Mouse (Mus musculus) embryo, embryonic 11 days (tissue): ENCODE measurements at regions not wholly inside any gene's neighbourhood (a gene's known extent, or its start where the extent isn't known, plus 50 kb on each side); places are given as distances from the start of the nearest gene placed in this dataset.

Experiments
- DNase-seq: peaks from one replicate; pipeline ENCODE4 v3.0.0-alpha.2; 2015

GRCm38 (mm10) chr10:72762964-72763363 is 108.3 kb downstream of the Zwint start:
- DNase-seq: peak; percentile 2

- no peak for DNase-seq
Measured at GRCm38 (mm10) chr10:72778356-72778755, 123.7 kb downstream of the Zwint start.

GRCm38 (mm10) chr10:72811614-72812013 is 157.0 kb downstream of the Zwint start:
- no peak for DNase-seq

GRCm38 (mm10) chr10:72847358-72848082 is 192.9 kb downstream of the Zwint start:
- DNase-seq: no peak

GRCm38 (mm10) chr10:72867956-72868355 is 213.3 kb downstream of the Zwint start:
- DNase-seq: peak; percentile 1
